Mouse (Mus musculus) T-cell, adult 2 months (primary cell): Measurements from ENCODE around the gene Pja2.
"Not testable (repeated sequence)": the region's sequence is repeated elsewhere in the genome, so short reads cannot be mapped to it uniquely, and the experiment has no call there.

Experiments
- DNase-seq: peaks from one replicate; pipeline ENCODE4 v3.0.0; 2022; ENCODE audit warnings: low spot score

Gene Pja2

DNA sequence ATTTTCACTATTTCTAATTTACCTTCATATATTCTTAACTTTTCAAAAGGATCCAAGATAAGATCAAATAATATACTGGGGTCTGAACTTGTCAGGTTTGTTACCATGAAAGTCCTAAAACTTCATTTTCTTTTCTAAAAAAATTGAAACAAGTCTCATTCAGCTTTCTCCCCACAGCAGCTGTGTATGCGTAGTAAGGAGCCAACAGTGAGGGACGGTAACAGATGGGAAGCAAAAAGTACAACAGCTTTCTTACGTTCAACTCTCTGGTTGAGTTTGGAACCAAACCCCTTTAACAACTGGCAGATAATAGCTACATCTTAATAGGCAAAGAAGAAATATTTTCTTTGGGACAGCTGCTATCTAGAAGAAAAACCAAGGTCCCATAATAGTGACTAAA is 50.3 kb downstream of the Pja2 start:
- not testable (repeated sequence) for DNase-seq

DNA sequence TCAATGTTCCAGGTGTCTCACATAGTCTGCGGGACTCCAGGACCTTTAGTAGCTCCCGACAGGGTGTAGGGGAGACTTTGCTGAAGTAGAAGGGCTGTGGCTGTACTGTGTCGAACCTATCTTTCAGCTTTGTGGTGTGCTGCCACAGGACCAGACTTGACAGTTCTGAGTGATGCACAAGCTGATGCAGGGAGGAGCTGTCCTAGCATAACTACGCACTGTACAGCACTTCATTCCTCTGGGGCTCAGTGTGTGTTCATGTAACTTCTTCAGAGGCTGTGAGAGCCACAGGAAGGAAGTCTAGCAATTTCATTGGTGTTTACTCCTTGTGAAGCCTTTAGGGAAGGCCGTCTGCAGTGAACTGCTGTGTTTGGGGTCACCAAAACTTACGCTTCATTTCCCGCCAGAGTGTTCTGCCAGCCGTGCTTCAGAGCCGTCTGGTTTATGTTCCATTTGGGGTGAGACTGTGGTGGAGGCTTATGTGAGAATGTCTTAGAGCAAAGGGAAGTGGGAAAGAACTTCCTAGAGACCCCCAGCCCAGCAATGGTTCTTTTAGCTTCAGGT is 54.0 kb downstream of the Pja2 start:
- DNase-seq: no peak

DNA sequence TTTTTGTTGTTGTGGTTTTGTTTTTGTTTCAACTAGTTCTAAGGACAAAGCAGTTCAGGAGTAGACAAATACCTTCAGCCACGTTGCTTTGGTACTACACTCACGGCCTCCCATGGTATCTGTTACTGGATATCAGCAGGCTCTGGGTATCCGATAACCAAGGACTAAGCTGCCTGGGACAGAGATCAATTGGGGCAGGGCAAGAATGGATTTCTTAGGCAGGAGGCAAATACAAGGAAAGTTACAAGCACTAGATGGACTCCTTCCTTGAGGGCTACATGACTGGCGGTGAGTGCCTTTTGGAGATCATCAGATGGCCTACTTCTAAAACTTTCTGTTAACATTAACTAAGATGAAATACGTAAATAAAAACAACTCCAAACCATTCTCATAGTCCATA is 55.0 kb downstream of the Pja2 start:
- no peak for DNase-seq

DNA sequence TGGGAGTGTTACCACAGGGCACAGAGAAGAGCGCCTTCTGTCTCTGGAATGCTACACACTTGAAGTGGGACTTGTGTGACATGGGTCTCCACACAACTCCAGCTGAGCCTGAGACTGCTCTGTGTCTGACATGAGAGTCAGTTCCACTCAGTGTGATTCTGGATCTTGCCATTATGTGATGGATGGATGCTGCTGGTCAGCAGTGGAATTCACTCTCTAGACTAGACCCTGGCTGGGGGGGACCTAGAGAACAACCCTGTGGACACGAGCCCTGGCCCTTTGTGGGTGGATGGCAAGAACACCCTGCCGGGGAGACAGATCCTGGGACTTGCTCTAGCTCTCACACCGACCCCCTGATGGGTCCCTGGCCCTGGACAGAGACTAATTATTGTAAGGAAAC is 56.5 kb downstream of the Pja2 start:
- no peak for DNase-seq

DNA sequence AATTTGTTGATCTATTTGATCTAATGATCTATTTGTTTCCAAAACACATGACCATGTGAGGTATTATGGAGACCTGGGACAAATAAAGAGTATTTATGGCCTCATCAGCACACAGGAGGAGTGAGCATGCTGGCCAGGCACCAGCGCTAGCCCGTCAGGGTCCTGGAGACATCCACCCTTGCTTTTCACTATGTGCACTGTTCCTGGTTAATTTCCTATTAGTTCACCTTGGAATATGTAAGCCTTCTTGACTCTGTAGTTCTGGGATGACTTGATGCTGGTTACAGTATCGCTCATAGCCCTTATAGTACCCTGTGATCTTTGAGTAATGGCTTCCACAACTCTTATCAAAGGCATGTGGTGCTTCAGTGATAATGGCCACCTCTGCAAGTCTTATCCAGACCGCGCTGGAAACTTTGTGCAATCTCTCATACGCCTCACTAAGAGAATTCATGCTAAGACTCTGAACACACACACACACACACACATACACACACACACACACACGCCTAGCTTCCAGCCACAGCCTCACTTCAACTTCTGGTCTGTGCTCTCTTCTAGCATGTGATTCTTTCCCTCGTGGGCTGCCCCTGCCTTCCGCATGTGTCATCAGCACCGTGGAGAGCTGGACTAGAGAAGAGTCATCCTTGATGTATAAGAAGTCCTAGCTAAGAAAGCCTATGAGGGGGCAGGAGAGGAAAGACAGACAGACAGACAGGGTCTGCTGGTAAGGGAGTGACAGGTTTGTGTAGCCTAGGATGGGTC is 57.2 kb downstream of the Pja2 start:
- no peak for DNase-seq

DNA sequence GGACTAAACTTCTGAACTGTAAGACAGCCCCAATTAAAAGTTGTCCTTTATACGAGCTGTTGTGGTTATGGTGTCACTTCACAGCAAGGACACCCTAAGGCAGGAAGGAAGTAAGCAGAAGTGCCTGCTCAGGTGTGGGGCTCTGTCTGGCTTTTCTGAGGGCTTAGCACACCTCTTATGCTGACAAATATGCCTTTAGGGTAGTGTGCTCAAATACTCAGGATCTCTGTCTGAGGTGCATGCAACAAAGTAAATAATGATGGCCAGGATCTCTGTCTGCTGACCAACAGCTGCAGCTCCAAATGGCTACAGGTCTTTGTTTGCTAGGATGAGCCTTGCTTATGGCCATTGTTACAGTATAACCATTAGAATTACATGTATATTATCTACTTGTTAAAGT is 71.1 kb downstream of the Pja2 start:
- DNase-seq: no peak

DNA sequence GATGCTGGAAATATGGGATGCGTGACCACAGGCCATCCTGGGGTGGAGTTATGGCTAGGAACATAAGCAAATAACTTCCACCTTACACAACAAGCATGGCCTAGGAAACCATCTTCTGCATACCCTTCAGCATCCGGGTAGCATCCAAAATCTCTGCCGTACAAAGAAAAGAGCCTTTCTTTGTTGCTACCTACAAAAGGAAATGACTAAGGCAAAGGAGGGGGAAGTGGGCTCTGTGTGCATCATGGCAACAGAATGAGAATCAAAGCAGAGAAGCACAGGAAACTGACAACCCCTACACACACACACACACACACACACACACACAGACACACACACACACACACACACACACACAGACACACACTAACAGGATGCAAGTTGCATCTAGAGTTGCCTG is 83.5 kb downstream of the Pja2 start:
- DNase-seq: peak; percentile 65

DNA sequence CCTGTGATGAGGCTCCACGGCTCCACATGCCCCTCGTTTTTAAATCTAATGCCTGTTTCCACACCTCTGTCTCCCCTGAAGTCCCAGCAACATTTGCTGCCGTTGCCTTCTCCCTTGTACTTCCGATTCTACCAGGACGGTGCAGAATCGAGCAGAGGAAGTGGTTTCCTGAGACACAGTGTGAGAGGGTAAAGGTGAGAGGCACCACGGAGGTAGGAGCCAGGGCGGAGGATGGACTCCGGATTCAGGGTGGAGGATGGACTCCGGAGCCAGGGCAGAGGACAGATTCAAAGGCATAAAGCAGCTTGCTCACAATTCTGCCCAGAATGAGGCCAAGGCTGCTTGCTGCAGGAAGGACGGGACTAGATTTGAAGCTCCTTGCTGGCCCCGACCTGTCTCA is 88.8 kb downstream of the Pja2 start:
- DNase-seq: no peak

DNA sequence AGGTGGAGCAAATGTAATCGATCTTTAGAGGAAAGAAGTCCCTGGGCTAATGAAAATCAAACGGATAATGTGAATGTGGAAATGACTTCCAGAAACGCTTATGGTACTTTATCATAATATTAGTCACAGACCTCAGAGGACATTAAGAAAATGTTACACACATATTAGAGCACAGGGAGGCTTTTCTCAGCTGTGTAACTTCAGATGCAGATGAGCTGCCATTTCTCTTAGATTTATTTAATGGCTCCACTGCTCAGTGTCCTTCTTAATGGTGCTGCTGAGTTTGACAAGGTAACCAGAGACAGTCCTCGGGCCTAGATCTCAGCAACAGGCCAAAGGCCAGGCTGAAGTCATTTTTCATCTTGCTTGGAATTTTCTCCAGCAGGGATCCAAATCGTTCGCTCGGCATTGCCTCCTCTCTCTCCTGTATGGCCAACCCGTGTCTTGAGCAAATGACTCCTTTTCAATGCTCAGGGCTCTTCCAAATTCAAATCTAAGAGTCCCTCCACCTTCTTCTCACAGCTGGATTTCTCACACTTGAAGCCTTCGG is 89.3 kb downstream of the Pja2 start:
- DNase-seq: no peak

DNA sequence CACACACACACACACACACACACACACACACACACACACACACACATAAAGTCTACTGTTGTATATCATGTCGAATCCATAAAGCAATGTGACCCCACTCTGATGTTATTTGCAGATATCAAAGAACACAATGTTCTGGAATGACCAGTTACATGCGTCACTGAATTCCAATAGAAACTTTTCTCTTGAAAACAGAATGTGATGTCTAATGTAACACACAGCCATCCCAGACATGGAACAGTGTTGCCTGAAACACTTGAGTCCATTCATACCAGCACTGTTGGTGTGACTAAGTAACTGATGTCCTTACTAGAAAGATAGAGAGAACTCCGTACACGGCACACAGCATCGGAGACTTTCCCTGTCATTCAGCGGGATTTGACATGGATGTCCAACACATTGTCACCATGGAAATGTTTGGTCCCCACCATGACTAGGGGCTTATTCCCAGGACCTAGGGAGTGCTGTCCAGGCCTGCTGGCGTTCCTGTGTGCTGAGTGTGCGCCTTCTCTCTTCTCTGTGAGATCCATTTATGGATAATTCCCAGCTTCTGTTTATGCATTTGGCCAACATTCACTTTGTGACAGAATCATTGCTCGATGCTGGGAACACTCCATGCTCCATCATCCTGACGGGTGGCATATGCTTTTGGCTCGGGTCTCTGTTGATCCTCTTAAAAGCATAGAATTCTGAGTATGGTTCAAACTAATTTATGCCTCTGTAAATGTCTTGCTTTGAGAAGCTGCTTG is 90.0 kb downstream of the Pja2 start:
- DNase-seq: no peak

DNA sequence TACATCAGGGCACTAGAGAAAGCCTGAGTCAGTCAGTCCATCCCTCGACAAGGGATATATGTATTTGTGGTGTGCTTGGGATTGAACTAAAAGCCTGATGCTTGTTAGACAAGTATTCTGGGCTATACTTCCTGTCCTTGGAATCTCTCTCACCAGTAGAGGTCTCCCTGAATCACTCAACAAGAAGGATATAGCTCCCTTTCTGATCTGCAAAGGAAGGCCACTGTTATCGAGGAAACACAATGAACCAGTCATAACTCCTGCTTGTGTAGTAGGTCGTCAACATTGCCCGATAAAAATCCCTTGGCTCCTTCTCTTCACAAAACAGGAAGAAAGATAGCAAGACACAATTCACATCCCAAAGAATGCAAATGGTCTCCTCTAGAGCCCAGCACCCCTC is 99.6 kb downstream of the Pja2 start:
- no peak for DNase-seq

DNA sequence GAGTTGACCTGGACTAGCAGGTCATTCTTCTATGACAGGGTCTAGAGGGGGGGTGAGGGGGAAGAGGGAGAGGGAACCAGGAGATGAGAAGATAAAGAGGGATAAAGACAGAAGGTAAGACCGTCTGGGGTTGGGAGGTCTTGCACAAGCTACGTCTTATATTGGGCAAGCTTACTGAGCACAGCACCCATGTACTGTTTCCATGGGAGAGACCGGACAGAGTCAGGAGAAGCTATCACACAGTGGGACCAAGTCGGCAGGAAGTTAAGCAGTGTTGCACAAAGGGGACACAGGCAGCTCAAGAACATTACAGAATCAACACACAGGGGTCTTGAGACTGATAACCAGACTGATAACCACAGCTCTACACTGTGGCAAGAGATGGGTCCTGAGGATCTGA is 100.1 kb downstream of the Pja2 start:
- not testable (repeated sequence) for DNase-seq

DNA sequence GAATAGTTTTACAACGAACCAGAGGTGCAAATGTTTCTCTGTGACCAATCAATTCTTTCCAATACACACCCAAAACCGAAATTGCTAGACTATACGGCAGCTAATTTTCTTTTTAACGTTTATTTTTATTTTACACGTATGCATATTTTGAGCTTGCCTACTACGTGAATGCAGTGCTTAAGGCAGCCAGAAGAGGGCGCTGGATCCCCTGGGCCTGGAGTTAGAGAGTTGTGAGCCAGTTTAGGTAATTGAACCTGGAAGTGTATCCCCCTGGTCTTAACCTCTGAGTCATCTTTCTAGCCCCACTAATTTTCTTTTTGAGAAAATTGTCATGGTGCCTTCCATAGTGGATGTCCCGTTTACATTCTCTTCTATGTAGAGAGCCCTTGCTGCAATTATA is 100.5 kb downstream of the Pja2 start:
- peak; percentile 22 for DNase-seq
